Mouse (Mus musculus) hindbrain, embryonic 10.5 days (tissue): ENCODE results near the gene Pcid2. TPM values are rescaled to one million over a fixed set of nuclear protein-coding genes. Genes with fewer than 3 reads are reported as not detected.
"Not testable (repeated sequence)": the region's sequence is repeated elsewhere in the genome, so short reads cannot be mapped to it uniquely, and the experiment has no call there.

Source experiments
- DNase-seq: peaks from one replicate; pipeline ENCODE4 v3.0.0-alpha.2; 2017; ENCODE audit warnings: low spot score
- H3K27ac ChIP-seq: fragments of 300-500 bp; sonication (generic); 2 replicates; pipeline ENCODE4 v1.5.1; 2016; ENCODE audit warnings: mild to moderate bottlenecking, moderate library complexity
- H3K27me3 ChIP-seq: fragments of 300-500 bp; sonication (generic); 2 replicates; pipeline ENCODE4 v1.6.1; 2016; ENCODE audit warnings: mild to moderate bottlenecking; ENCODE audit not compliant: poor library complexity, insufficient read depth, severe bottlenecking
- H3K36me3 ChIP-seq: fragments of 300-500 bp; sonication (generic); 2 replicates; pipeline ENCODE4 v1.6.1; 2016; ENCODE audit warnings: mild to moderate bottlenecking, moderate library complexity
- H3K4me1 ChIP-seq: fragments of 300-500 bp; sonication (generic); replicated peaks from 2 replicates; pipeline ENCODE4 v1.6.1; 2016; ENCODE audit warnings: mild to moderate bottlenecking
- H3K4me3 ChIP-seq: fragments of 300-500 bp; sonication (generic); 2 replicates; pipeline ENCODE4 v1.5.1; 2016; ENCODE audit warnings: mild to moderate bottlenecking, moderate library complexity
- H3K9me3 ChIP-seq: fragments of 300-500 bp; sonication (generic); 2 replicates; pipeline ENCODE4 v1.6.1; 2016; ENCODE audit warnings: mild to moderate bottlenecking, moderate library complexity
- WGBS: fragments of 180-500 bp; shearing (Covaris S2); methylation state at CpG from one replicate; pipeline ENCODE4 v1.1.7; 2016; 5-methylcytosine and 5-hydroxymethylcytosine counted together
- polyA plus RNA-seq: library from polyadenylated mRNA; unstranded; fragments of >200 nt; fragmentation: Nextera tagmentation; extraction: Ambion mirVana; gene quantifications from 2 replicates; pipeline ENCODE4 v1.2.1, GENCODE M21; 2016

Pcid2 gene
- 58.4 and 63.5 TPM in 2 replicates for polyA plus RNA-seq

- Histone ChIP-seq H3K27ac (peak within 1 kb of the TSS; percentile 95), H3K9me3 (no peaks in the 10 kb centered on the region), H3K36me3 (peaks cover 24% of the 10 kb centered on the region), H3K27me3 (no peaks in the 10 kb centered on the region), H3K4me3 (peak within 1 kb of the TSS; percentile 70), H3K4me1 (peaks cover 31% of the 10 kb centered on the region)
- peak; percentile 98 for DNase-seq
- under 1% methylated on average over 87 of the region's 87 CpGs for WGBS
Observed at GRCm38 (mm10) chr8:13105087-13105881, at the start of gene Pcid2, which contains the start of gene Cul4a. TSS of gene Pcid2 (minus strand) at chr8:13105459. TSS of gene Cul4a (plus strand) at chr8:13105621.

DNA sequence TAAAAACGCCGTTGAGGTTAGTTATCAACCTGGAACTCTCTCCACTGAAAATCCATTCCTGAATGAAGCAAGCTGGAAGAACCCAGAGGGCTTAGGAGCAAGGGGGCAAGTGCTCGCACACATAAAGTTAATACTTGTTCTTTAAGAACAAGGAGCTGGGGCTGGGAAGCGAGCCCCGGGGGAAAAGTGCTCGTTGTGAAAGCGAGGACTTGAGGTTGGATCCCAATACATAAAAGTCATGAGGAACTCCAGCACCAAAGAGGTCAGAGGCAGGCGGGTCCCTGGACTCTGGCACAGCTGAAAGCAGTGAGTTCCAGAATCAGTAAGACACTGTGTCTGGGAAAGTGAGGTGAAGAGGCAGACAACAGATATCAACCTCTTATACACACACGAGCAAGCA lies 48.8 kb upstream of the Pcid2 start:
- Histone ChIP-seq H3K27ac (no peak overlapping the region), H3K4me3 (no peak overlapping the region), H3K4me1 (peaks cover 4% of the 10 kb centered on the region), H3K9me3 (no peaks in the 10 kb centered on the region), H3K27me3 (no peaks in the 10 kb centered on the region), H3K36me3 (peaks cover 14% of the 10 kb centered on the region)
- DNase-seq = no peak
- 80% methylated on average over 9 of the region's 9 CpGs for WGBS

GRCm38 (mm10) chr8:13150929-13151328 lies 45.7 kb upstream of the Pcid2 start:
- 89% methylated on average over 2 of the region's 2 CpGs for WGBS
- no peaks in the 10 kb centered on the region for H3K27me3 ChIP-seq
- no peak overlapping the region for H3K4me3 ChIP-seq
- H3K27ac ChIP-seq = no peak overlapping the region
- no peak for DNase-seq
- H3K9me3 ChIP-seq = no peaks in the 10 kb centered on the region
- H3K36me3 ChIP-seq = peaks cover 42% of the 10 kb centered on the region
- H3K4me1 ChIP-seq = no peaks in the 10 kb centered on the region

DNA sequence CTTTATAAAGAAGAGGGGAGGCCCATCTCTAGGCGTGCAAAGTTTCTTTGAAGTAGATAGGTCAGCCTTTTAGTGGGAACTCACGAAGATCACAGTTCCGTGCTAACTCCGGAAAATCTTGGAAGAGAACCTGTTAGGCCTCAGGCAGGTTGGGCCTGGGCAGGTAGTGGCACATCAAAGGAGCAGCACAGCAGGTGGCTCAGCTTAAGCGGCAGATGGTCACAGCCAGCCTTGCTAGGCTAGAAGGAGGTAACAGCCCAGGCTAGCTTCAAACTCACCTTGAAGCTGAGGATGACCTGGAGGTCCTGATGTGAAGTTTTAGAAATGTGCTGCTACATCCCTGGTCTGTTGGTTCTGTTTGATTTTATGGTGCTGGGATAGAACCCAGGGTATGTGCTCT lies 44.6 kb upstream of the Pcid2 start:
- H3K9me3 ChIP-seq = no peaks in the 10 kb centered on the region
- H3K4me3 ChIP-seq = no peak overlapping the region
- no peaks in the 10 kb centered on the region for H3K27me3 ChIP-seq
- no peaks in the 10 kb centered on the region for H3K4me1 ChIP-seq
- peaks cover 53% of the 10 kb centered on the region for H3K36me3 ChIP-seq
- H3K27ac ChIP-seq = no peak overlapping the region
- DNase-seq = no peak
- 71% methylated on average over 5 of the region's 5 CpGs for WGBS

DNA sequence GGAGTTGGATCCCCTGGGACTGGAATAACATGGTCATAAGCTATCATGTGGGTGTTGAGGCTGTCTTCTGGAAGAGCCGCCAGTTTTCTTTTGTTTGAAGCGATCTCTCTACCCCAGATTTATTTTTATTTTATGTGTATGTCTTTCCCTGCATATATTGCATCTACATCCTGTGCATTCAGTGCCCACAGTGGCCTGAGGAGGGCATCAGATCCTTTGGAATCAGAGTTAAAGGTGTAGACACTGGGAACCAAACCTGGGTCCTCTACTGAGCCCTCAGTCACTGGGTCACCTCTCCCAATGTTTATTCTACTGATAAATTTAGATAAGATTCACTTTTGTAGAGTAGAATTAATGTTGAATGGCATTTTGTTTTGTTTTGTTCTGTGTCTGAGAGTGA lies 44.0 kb upstream of the Pcid2 start:
- Histone ChIP-seq H3K27ac (no peak overlapping the region), H3K36me3 (peaks cover 59% of the 10 kb centered on the region), H3K4me3 (no peak overlapping the region), H3K27me3 (no peaks in the 10 kb centered on the region), H3K4me1 (no peaks in the 10 kb centered on the region), H3K9me3 (no peaks in the 10 kb centered on the region)
- DNase-seq = no peak
- 92% methylated on average over 2 of the region's 2 CpGs for WGBS

DNA sequence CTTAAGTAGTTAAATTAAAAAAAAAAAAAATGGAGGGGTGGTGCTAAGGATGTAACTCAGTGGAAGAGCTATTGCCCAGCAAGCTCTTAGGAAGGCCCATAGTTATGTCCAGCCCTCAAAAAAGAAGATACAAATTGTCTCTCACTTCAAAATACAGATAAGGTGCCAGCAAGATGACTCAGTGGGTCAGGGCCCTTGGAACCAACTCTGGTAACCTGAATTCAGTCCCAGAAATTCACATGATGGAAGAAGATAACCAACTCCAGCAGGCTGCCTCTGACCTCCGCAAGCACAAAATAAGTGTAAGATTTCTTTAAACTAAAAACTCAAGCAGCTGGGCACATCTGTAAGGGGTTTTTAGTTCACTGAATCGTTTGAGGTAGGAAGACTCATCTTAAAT lies 43.2 kb upstream of the Pcid2 start:
- H3K27me3 ChIP-seq = no peaks in the 10 kb centered on the region
- DNase-seq = no peak
- no peaks in the 10 kb centered on the region for H3K9me3 ChIP-seq
- peaks cover 67% of the 10 kb centered on the region for H3K36me3 ChIP-seq
- no peak overlapping the region for H3K4me3 ChIP-seq
- H3K27ac ChIP-seq = no peak overlapping the region
- 97% methylated on average over 2 of the region's 2 CpGs for WGBS
- no peaks in the 10 kb centered on the region for H3K4me1 ChIP-seq

DNA sequence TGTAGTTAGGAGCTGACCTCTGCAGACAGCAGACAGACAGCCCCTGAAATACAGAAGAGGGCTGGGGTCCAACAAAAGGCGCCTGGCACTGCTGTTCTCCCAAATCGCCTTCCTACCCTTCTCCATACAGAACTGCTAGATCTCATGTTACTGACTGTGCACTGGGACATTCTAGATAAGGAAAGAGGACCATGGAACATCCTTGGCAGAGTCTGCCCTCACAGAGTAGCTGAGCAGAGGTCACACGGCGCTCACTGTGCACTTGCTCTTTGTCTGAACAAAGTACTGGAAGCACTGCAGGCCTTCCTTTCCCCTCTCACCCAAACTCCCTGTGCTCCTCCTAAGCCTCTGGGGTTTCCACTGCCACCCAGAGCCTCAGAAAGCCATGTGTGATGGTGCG lies 36.4 kb upstream of the Pcid2 start:
- WGBS = over 99% methylated on average over 5 of the region's 5 CpGs
- Histone ChIP-seq H3K4me3 (no peak overlapping the region), H3K27me3 (no peaks in the 10 kb centered on the region), H3K9me3 (no peaks in the 10 kb centered on the region), H3K36me3 (peaks cover 100% of the 10 kb centered on the region), H3K27ac (no peak overlapping the region), H3K4me1 (no peaks in the 10 kb centered on the region)
- no peak for DNase-seq

DNA sequence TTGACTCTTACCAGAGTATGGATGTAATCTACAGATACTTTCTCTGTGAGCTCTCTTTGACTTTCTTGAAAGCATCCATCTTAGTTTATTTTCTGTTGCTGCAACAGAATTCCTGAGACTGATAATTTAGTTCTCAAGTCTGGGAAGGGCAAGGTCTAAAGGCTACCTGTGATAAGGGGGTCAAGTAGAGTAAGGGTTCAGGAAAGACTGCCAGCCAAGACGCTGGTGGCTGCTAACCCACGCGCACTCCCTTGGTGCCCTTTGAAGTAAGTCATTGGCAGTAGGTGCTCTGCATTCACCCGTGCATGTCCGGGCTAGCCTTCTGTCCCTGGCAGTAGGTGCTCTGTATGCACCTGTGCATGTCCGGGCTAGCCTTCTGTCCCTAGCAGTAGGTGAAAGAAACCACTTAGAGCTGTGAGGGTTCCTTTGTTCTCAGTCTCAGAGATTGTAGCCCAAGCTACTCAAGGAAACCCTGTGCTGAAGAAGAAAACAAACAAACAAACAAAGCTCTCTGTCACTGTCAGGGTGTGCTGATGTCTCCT lies 34.5 kb upstream of the Pcid2 start:
- no peak overlapping the region for H3K4me3 ChIP-seq
- H3K36me3 ChIP-seq = peaks cover 100% of the 10 kb centered on the region
- no peaks in the 10 kb centered on the region for H3K4me1 ChIP-seq
- no peak overlapping the region for H3K27ac ChIP-seq
- 94% methylated on average over 6 of the region's 6 CpGs for WGBS
- H3K9me3 ChIP-seq = no peaks in the 10 kb centered on the region
- DNase-seq = no peak
- no peaks in the 10 kb centered on the region for H3K27me3 ChIP-seq

DNA sequence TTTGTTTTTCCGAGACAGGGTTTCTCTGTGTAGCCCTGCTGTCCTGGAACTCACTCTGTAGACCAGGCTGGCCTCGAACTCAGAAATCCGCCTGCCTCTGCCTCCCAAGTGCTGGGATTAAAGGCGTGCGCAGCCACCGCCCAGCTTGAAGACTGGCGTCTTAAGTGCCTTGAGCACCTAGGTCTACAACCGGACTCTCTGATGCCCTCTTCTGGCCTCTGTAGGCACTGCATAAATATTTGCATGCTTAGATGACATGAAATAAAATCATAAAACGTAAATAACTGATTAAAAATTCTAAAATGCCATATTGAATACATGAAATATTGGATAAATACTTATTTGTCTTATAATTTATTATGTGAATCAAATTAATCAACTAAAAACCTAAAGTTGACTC lies 27.0 kb upstream of the Pcid2 start:
- H3K36me3 ChIP-seq = peaks cover 95% of the 10 kb centered on the region
- 81% methylated on average over 9 of the region's 9 CpGs for WGBS

GRCm38 (mm10) chr8:13124897-13125296 lies 19.6 kb upstream of the Pcid2 start:
- Histone ChIP-seq H3K27ac (no peak overlapping the region), H3K36me3 (peaks cover 93% of the 10 kb centered on the region), H3K4me1 (no peaks in the 10 kb centered on the region), H3K4me3 (no peak overlapping the region), H3K9me3 (no peaks in the 10 kb centered on the region), H3K27me3 (no peaks in the 10 kb centered on the region)
- 98% methylated on average over 8 of the region's 8 CpGs for WGBS
- DNase-seq = no peak

More for the DNA sequence above, 27.0 kb upstream of the Pcid2 start:
- H3K4me1 ChIP-seq, H3K9me3 ChIP-seq, H3K27me3 ChIP-seq, H3K27ac ChIP-seq, H3K4me3 ChIP-seq: not testable (repeated sequence)
- peak; percentile 36 for DNase-seq

DNA sequence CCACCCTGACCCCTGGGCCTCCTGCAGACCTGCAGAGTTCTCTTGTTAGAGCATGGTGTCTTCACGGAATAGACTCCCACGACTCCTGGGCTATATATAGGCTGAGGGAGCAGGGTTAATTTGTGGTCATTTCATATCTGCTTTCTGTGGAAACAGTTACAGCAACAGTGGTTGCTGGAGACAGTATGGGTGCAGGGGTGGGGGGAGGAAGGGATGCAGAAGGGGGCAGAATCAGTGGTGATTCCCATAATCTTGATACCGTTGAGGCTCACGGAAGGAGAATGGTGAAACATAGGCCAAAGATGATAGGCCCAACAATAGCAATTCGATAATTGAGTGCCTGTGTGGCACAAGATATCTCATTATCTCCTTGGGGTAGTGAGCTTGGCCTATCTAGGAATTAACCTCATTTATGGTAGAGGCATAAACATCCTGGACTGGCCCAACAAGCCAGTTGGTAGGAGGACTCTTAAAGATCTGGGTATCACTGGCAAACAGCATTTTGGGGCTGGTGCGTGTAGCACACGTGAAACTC lies 17.7 kb upstream of the Pcid2 start:
- no peaks in the 10 kb centered on the region for H3K9me3 ChIP-seq
- WGBS = 96% methylated on average over 7 of the region's 7 CpGs

GRCm38 (mm10) chr8:13120882-13121665 lies 15.8 kb upstream of the Pcid2 start:
- no peaks in the 10 kb centered on the region for H3K4me1 ChIP-seq
- no peak for DNase-seq
- no peak overlapping the region for H3K27ac ChIP-seq
- peaks cover 80% of the 10 kb centered on the region for H3K36me3 ChIP-seq
- H3K9me3 ChIP-seq = no peaks in the 10 kb centered on the region
- no peaks in the 10 kb centered on the region for H3K27me3 ChIP-seq
- WGBS = 87% methylated on average over 7 of the region's 7 CpGs
- no peak overlapping the region for H3K4me3 ChIP-seq

More for the DNA sequence above, 17.7 kb upstream of the Pcid2 start:
- peaks cover 92% of the 10 kb centered on the region for H3K36me3 ChIP-seq
- H3K4me3 ChIP-seq = no peak overlapping the region
- no peaks in the 10 kb centered on the region for H3K4me1 ChIP-seq
- no peak overlapping the region for H3K27ac ChIP-seq
- H3K27me3 ChIP-seq = no peaks in the 10 kb centered on the region
- DNase-seq = no peak

GRCm38 (mm10) chr8:13118516-13118915 lies 13.3 kb upstream of the Pcid2 start:
- DNase-seq = no peak
- H3K36me3 ChIP-seq = peaks cover 76% of the 10 kb centered on the region
- no peaks in the 10 kb centered on the region for H3K9me3 ChIP-seq
- H3K27me3 ChIP-seq = no peaks in the 10 kb centered on the region
- no peaks in the 10 kb centered on the region for H3K4me1 ChIP-seq
- no peak overlapping the region for H3K4me3 ChIP-seq
- 85% methylated on average over 3 of the region's 3 CpGs for WGBS
- H3K27ac ChIP-seq = no peak overlapping the region
